Mouse (Mus musculus): ENCODE results near the gene Srrm4. TPM values are rescaled to one million over a fixed set of nuclear protein-coding genes. Genes with fewer than 3 reads are reported as not detected.

Srrm4 gene
- polyA plus RNA-seq (2014; fragmentation: Illumina TruSeq; extraction: RNeasy Lipid Tissue Mini Kit (QIAGEN cat#74804); ENCODE audit: low read depth, low replicate concordance) = 10.4 TPM

DNA sequence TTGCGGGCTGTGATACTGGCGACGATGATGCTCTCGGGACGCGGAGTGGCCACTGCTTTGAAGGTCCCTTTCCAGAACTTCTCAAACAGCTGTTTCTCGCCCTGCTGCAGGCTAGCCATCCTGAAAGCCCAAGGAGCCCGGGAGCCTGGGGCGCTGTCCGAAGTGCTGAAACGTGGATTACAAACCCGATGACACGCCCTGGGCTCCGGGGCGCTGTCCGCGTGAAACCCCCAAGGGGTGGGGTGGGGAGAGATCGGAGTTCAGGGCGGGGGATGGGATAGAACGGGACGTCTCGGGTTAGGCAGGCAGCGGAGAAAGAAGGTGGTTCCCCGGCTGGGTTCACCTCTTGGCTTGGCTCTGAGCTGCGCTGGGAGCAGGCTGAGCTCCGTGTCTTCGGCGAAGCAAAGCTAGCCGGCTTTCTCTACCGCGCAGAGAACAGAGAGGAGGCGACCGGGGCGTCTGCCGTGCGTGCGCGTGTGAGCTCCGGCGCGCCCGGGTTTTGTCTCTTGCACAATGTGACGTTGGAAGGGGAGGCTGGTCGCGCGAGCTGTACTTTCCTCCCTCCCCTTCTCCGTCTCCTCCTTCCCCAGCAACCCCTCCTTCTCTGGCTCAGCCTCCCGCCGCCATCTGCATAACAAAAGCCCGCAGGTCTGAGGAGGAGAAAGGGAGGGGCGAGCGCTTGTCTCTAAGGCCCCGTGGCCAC is at the start of gene Srrm4:
Gene Srrm4 (minus strand): TSS at position 472 of the 703 bp plus-strand sequence.

DNA sequence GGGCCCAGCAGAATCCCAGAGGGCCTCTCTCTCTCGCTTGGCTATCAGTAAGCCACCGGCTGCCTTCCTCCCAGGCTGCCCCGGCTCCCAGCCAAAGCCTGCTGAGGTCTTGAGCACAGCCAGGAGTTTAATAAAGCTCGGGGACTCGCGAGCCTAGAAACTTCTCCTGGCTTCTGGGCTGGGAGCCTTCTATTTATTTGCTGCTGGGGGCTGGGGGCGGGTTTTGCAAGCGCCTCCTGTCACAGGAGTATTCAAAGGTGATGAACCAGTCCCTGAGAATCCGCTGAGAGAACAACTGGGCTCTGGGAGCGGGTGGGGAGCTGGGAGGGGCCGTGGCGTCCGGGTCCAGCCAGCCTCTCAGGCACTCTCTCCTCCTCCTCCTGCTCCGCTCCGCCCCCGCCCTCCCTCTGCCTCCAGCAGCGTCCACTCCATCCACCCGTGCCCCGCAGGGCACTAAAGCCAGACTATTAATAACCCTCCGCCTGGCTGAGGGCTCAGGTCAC is 168.9 kb downstream of the Srrm4 start, which contains the start of gene Hspb8:
Gene Hspb8 (minus strand): TSS at position 166 of the 503 bp plus-strand sequence.

Other genes starting within 250 kb of the Srrm4 start
- gene Hspb8, start 169.0 kb downstream of the Srrm4 start, polyA plus RNA-seq (2014; fragmentation: Illumina TruSeq; extraction: RNeasy Lipid Tissue Mini Kit (QIAGEN cat#74804); ENCODE audit: low read depth, low replicate concordance) = 606 TPM